Mouse (Mus musculus) left cerebral cortex, postnatal 4 days (tissue): ENCODE measurements around the gene Rnpepl1. TPM values are rescaled to one million over a fixed set of nuclear protein-coding genes. Genes with fewer than 3 reads are reported as not detected.
"Not testable (repeated sequence)": the region's sequence is repeated elsewhere in the genome, so short reads cannot be mapped to it uniquely, and the experiment has no call there.

Experiments used
- DNase-seq: peaks from one replicate; pipeline ENCODE4 v3.0.0-alpha.2; 2022
- intact Hi-C: fragments of 180-260 bp; cut with DNase I; formaldehyde crosslinking; loops from one replicate; pipeline ENCODE4 v1.15.1; 2025
- total RNA-seq, 2 experiments: library from RNA; stranded (reverse); gene quantifications; 2 replicates each; pipeline ENCODE4 v1.2.3; 2021

The Rnpepl1 gene
- total RNA-seq, 2 experiments from 2014 or later = 56.6 to 56.9 TPM

- DNase-seq = no peak
- intact Hi-C loops = no loop called here
These were observed 25.4 kb downstream of the Rnpepl1 start for GRCm38 (mm10) chr1:92935977-92936376.

GRCm38 (mm10) chr1:92936467-92936866 is 25.9 kb downstream of the Rnpepl1 start:
- intact Hi-C loops = no loop called here
- DNase-seq = no peak

- intact Hi-C loops = no loop called here
- no peak for DNase-seq
These were observed 27.2 kb downstream of the Rnpepl1 start for GRCm38 (mm10) chr1:92937797-92938196.

- intact Hi-C loops = no loop called here
- no peak for DNase-seq
These were observed 29.2 kb downstream of the Rnpepl1 start for GRCm38 (mm10) chr1:92939746-92940145.

- intact Hi-C loops = no loop called here
- no peak for DNase-seq
These were observed 32.8 kb downstream of the Rnpepl1 start for GRCm38 (mm10) chr1:92943219-92943989.

- intact Hi-C loops = no loop called here
- DNase-seq = no peak
These were observed 37.4 kb downstream of the Rnpepl1 start for GRCm38 (mm10) chr1:92947966-92948365.

- intact Hi-C loops = no loop called here
- peak; percentile 29 for DNase-seq
These were observed 38.8 kb downstream of the Rnpepl1 start for GRCm38 (mm10) chr1:92949426-92949825.

GRCm38 (mm10) chr1:92950607-92951006 is 40.0 kb downstream of the Rnpepl1 start, which contains the start of gene Gpr35:
TSS of gene Gpr35 (plus strand) at chr1:92950865.
- DNase-seq = no peak
- intact Hi-C loops = no loop called here

- DNase-seq = no peak
- intact Hi-C loops = no loop called here
These were observed 43.1 kb downstream of the Rnpepl1 start for GRCm38 (mm10) chr1:92953641-92954040.

GRCm38 (mm10) chr1:92956571-92957335 is 46.2 kb downstream of the Rnpepl1 start:
- intact Hi-C loops = loop anchor here (5.0 kb wide), 1 partner anchor 56 kb away; no protein-coding TSS in a partner anchor
- peak; percentile 69 for DNase-seq

GRCm38 (mm10) chr1:92958999-92959398 is 48.4 kb downstream of the Rnpepl1 start:
- intact Hi-C loops = loop anchor here (5.0 kb wide), 1 partner anchor 53 kb away; no protein-coding TSS in a partner anchor

GRCm38 (mm10) chr1:92970791-92971190 is 60.2 kb downstream of the Rnpepl1 start:
- DNase-seq, intact Hi-C loops: not testable (repeated sequence)

More at GRCm38 (mm10) chr1:92958999-92959398, 48.4 kb downstream of the Rnpepl1 start:
- DNase-seq = no peak

GRCm38 (mm10) chr1:92971879-92972795 is 61.6 kb downstream of the Rnpepl1 start:
- DNase-seq = no peak
- intact Hi-C loops = no loop called here

- DNase-seq = peak; percentile 68
- intact Hi-C loops = no loop called here
These were observed 62.3 kb downstream of the Rnpepl1 start for GRCm38 (mm10) chr1:92972854-92973253.

Other genes starting within 250 kb of the Rnpepl1 start
- gene Gpc1, start 79.1 kb upstream of the Rnpepl1 start, total RNA-seq = 100 to 1,000 TPM; 160 to 188 TPM
- gene Ankmy1, start 7.9 kb upstream of the Rnpepl1 start, total RNA-seq = under 1 TPM; 0.14 to 0.30 TPM
- 1 to 10 TPM; 6.3 to 7.0 TPM for gene Dusp28, start 3.8 kb upstream of the Rnpepl1 start, total RNA-seq
- 10 to 100 TPM; 60.2 to 63.4 TPM for gene Capn10, start 23.6 kb downstream of the Rnpepl1 start, total RNA-seq
- gene Gpr35, start 40.1 kb downstream of the Rnpepl1 start, total RNA-seq = 1 to 10 TPM in 1 of 2 experiments, under 1 TPM in 1; 0.40 to 1.0 TPM
- not detected for gene Aqp12, start 95.6 kb downstream of the Rnpepl1 start, total RNA-seq
- 100 to 1,000 TPM; 715 to 768 TPM for gene Kif1a, start 191.2 kb downstream of the Rnpepl1 start, total RNA-seq
- not detected for gene Agxt, start 224.5 kb downstream of the Rnpepl1 start, total RNA-seq